Mouse (Mus musculus): ENCODE results near the gene Olfr328. TPM values are rescaled to one million over a fixed set of nuclear protein-coding genes. Genes with fewer than 3 reads are reported as not detected.

The Olfr328 gene
- polyA plus RNA-seq, 1 experiment from 2014 or later = not detected

DNA sequence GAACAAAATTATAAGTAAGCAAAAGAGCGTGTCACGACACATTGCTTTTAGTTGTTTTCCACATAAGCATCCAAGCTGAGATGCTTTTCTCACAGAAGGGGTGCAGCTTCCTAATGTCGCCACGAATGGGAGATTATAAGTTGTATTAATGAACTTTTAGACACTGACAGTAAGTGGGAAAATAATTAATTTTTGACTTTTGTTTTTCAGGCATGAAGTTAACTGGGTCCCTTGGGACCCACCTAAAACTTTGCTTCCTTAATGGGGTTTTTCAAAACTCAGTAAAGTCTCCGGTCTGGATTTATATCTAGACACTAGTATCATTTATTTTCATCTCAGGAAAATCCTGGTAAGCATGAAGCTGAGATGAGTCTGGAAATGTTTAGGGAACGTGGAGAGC lies 39.4 kb upstream of the Olfr328 start, which contains the start of gene Olfr324:
Gene Olfr324, plus strand, starts transcription at position 301 of the 400 bp plus-strand sequence.
- Histone ChIP-seq H3K27ac (replicated peaks) (no peak within 1 kb of the TSS), H3K4me1 (replicated peaks; ENCODE audit: control insufficient read depth, insufficient read depth) (no peaks in the 10 kb centered on the region), H3K9me3 (ENCODE audit: control insufficient read depth, low read length) (no peaks in the 10 kb centered on the region), H3K4me3 (ENCODE audit: low read depth, low read length) (no peak within 1 kb of the TSS), H3K36me3 (ENCODE audit: control insufficient read depth, insufficient read depth, low read length) (no peaks in the 10 kb centered on the region), H3K9ac (ENCODE audit: low read length) (no peak within 1 kb of the TSS), H3K4me2 (replicated peaks; ENCODE audit: low read depth) (no peak within 1 kb of the TSS), H3K27me3 (ENCODE audit: control insufficient read depth, insufficient read depth, low read length) (no peaks in the 10 kb centered on the region)
- 76% methylated on average over 6 of the region's 6 CpGs for WGBS
- TF ChIP-seq CTCF (IDR thresholded peaks at IDR 0.05; ENCODE audit: low read depth) (no peak), EP300 (optimal IDR thresholded peaks at IDR 0.05) (no peak)
- no peak for DNase-seq (ENCODE audit: low spot score)
- ATAC-seq (ENCODE audit: low FRiP score, low TSS enrichment) = no peak

DNA sequence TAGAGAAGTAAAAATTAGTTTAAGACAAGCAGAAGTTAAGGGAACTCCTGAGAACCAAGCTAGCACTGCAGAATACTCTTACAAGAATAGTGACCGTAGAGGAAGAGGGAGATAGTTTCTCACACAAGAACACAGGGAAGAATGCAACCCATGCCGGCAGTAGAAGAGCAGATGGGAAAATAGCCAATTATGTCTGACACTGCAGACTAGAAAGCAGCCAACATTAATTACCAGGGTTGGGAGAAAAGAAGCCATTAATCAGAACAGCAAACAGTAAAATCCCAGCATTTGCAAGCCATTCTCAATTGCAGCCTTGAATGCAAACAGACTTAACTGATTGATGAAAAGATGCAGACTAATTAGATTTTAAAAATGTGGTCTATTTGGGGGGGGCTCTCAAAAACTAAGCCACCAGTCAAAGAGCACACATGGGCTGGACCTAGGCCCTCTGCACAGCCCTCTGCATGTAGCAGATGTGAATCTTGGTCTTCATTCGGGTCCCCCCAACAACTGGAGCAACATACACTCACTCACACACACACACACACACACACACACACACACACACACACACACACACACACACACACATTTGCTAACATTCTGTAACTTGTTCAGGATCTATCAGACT lies 33.3 kb upstream of the Olfr328 start:
- no peaks in the 10 kb centered on the region for H3K27me3 ChIP-seq (ENCODE audit: control insufficient read depth, insufficient read depth, low read length)
- DNase-seq (ENCODE audit: low spot score) (no peak), ATAC-seq (ENCODE audit: low FRiP score, low TSS enrichment) (no peak)
- H3K9ac ChIP-seq (ENCODE audit: low read length) = no peak overlapping the region
- no peak overlapping the region for H3K4me2 ChIP-seq (replicated peaks; ENCODE audit: low read depth)
- TF ChIP-seq EP300 (optimal IDR thresholded peaks at IDR 0.05) (no peak), CTCF (IDR thresholded peaks at IDR 0.05; ENCODE audit: low read depth) (no peak)
- H3K4me3 ChIP-seq (ENCODE audit: low read depth, low read length) = no peak overlapping the region
- 55% methylated on average over 3 of the region's 3 CpGs for WGBS
- no peak overlapping the region for H3K27ac ChIP-seq (replicated peaks)
- no peaks in the 10 kb centered on the region for H3K4me1 ChIP-seq (replicated peaks; ENCODE audit: control insufficient read depth, insufficient read depth)
- H3K9me3 ChIP-seq (ENCODE audit: control insufficient read depth, low read length) = no peaks in the 10 kb centered on the region
- H3K36me3 ChIP-seq (ENCODE audit: control insufficient read depth, insufficient read depth, low read length) = no peaks in the 10 kb centered on the region

DNA sequence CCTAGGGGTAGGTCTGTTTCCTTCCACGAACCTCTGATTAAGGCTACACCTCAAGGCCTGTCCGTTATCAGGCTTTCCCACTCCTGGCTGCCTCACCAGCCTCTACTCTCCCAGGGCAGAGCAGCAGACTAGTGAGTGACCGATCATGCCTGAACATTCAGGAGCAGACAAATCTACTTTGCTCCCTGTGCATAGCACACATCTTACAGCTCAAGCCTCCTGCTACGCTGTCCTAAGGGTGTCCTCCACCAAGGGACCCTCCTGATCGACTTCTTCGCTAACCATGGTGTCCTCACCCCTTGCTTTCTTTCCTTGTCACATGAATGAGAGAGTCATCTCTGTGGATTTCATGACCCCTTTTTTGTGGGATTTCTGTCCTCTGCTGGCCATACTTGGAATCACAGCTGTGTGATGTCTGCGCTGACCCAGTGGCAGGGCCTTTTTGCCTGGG lies 32.5 kb upstream of the Olfr328 start:
- 74% methylated on average over 7 of the region's 7 CpGs for WGBS
- Histone ChIP-seq H3K4me3 (ENCODE audit: low read depth, low read length) (no peak overlapping the region), H3K4me2 (replicated peaks; ENCODE audit: low read depth) (no peak overlapping the region), H3K36me3 (ENCODE audit: control insufficient read depth, insufficient read depth, low read length) (no peaks in the 10 kb centered on the region), H3K27ac (replicated peaks) (no peak overlapping the region), H3K9ac (ENCODE audit: low read length) (no peak overlapping the region), H3K4me1 (replicated peaks; ENCODE audit: control insufficient read depth, insufficient read depth) (no peaks in the 10 kb centered on the region), H3K9me3 (ENCODE audit: control insufficient read depth, low read length) (no peaks in the 10 kb centered on the region), H3K27me3 (ENCODE audit: control insufficient read depth, insufficient read depth, low read length) (no peaks in the 10 kb centered on the region)
- TF ChIP-seq EP300 (optimal IDR thresholded peaks at IDR 0.05) = no peak
- TF ChIP-seq CTCF (IDR thresholded peaks at IDR 0.05; ENCODE audit: low read depth) = peak; percentile 82
- DNase-seq (ENCODE audit: low spot score) = no peak
- no peak for ATAC-seq (ENCODE audit: low FRiP score, low TSS enrichment)

DNA sequence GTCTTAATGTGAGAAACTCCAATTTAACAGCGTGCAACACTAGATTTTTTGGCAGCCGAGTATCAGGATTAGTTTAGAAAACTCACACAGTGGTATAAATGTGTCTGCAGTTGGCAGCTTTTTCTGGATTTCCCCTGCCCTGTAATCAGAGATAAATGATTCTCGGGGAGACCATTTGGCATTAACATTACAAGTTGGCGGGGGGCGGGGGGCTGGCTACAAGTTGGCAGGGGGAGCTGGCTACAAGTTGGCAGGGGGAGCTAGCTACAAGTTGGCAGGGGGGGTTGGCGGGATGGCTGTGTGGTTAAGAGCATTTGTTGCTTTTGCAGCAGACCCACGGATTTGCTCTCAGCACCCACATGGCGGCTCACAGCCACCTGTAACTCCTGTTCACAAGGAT lies 23.2 kb upstream of the Olfr328 start:
- H3K4me1 ChIP-seq (replicated peaks; ENCODE audit: control insufficient read depth, insufficient read depth) = no peaks in the 10 kb centered on the region
- no peaks in the 10 kb centered on the region for H3K9me3 ChIP-seq (ENCODE audit: control insufficient read depth, low read length)
- no peak for ATAC-seq (ENCODE audit: low FRiP score, low TSS enrichment)
- no peak overlapping the region for H3K4me3 ChIP-seq (ENCODE audit: low read depth, low read length)
- no peak overlapping the region for H3K9ac ChIP-seq (ENCODE audit: low read length)
- H3K36me3 ChIP-seq (ENCODE audit: control insufficient read depth, insufficient read depth, low read length) = no peaks in the 10 kb centered on the region
- no peak overlapping the region for H3K27ac ChIP-seq (replicated peaks)
- no peaks in the 10 kb centered on the region for H3K27me3 ChIP-seq (ENCODE audit: control insufficient read depth, insufficient read depth, low read length)
- DNase-seq (ENCODE audit: low spot score) = no peak
- 66% methylated on average over 8 of the region's 8 CpGs for WGBS
- no peak for TF ChIP-seq EP300 (optimal IDR thresholded peaks at IDR 0.05)
- TF ChIP-seq CTCF (IDR thresholded peaks at IDR 0.05; ENCODE audit: low read depth) = no peak
- H3K4me2 ChIP-seq (replicated peaks; ENCODE audit: low read depth) = no peak overlapping the region

DNA sequence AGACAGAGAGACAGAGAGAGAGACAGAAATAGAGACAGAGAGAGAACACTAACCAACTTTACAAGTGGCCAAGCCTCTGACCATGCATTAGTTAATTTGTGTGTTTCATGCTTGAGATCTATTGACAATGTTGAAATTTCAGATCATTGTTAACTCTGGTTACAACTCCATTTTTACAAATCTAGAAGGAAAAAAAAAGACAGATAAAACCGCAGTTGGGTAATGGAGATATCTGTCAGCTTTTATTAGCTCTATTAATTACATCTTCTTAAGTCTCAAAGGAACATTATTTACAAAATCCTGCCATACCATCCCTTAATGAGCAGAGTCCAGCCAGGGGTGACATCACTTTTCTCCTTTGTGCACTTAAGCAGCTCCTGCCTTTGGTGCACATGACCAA lies 22.0 kb upstream of the Olfr328 start, which contains the start of gene Olfr325:
Gene Olfr325, plus strand, starts transcription at position 301 of the 400 bp plus-strand sequence.
- Histone ChIP-seq H3K4me1 (replicated peaks; ENCODE audit: control insufficient read depth, insufficient read depth) (no peaks in the 10 kb centered on the region), H3K9me3 (ENCODE audit: control insufficient read depth, low read length) (no peaks in the 10 kb centered on the region), H3K4me2 (replicated peaks; ENCODE audit: low read depth) (no peak within 1 kb of the TSS), H3K9ac (ENCODE audit: low read length) (no peak within 1 kb of the TSS), H3K4me3 (ENCODE audit: low read depth, low read length) (no peak within 1 kb of the TSS), H3K36me3 (ENCODE audit: control insufficient read depth, insufficient read depth, low read length) (no peaks in the 10 kb centered on the region), H3K27me3 (ENCODE audit: control insufficient read depth, insufficient read depth, low read length) (no peaks in the 10 kb centered on the region), H3K27ac (replicated peaks) (no peak within 1 kb of the TSS)
- WGBS = 63% methylated on average over 1 of the region's 1 CpGs
- DNase-seq (ENCODE audit: low spot score) (no peak), ATAC-seq (ENCODE audit: low FRiP score, low TSS enrichment) (no peak)
- no peak for TF ChIP-seq EP300 (optimal IDR thresholded peaks at IDR 0.05)
- TF ChIP-seq CTCF (IDR thresholded peaks at IDR 0.05; ENCODE audit: low read depth) = no peak

DNA sequence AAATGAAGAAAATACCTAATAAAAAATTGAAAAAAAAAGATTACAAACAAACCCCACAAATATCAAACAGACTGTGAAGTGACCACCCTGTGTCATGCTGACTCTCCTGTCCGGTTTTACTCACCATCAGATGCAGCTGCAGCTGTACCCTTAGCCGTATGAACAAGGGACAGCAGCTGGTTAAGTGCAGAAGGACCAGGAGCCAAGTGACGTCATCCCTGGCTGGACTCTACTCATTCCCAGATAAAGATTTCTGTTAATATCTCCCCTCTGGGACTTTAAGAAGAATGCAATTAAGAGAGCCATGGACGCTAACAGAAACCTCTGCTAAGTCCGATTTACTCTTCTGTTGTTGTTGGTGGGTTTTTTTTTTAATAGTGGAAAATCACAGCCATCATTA lies 15.0 kb upstream of the Olfr328 start, which contains the start of gene Olfr224:
Gene Olfr224, minus strand, starts transcription at position 149 of the 400 bp plus-strand sequence.
- no peaks in the 10 kb centered on the region for H3K36me3 ChIP-seq (ENCODE audit: control insufficient read depth, insufficient read depth, low read length)
- H3K9ac ChIP-seq (ENCODE audit: low read length) = no peak within 1 kb of the TSS
- TF ChIP-seq CTCF (IDR thresholded peaks at IDR 0.05; ENCODE audit: low read depth) (no peak), EP300 (optimal IDR thresholded peaks at IDR 0.05) (no peak)
- no peaks in the 10 kb centered on the region for H3K9me3 ChIP-seq (ENCODE audit: control insufficient read depth, low read length)
- WGBS = 59% methylated on average over 5 of the region's 5 CpGs
- no peak within 1 kb of the TSS for H3K4me3 ChIP-seq (ENCODE audit: low read depth, low read length)
- H3K4me2 ChIP-seq (replicated peaks; ENCODE audit: low read depth) = no peak within 1 kb of the TSS
- no peak for ATAC-seq (ENCODE audit: low FRiP score, low TSS enrichment)
- no peaks in the 10 kb centered on the region for H3K4me1 ChIP-seq (replicated peaks; ENCODE audit: control insufficient read depth, insufficient read depth)
- DNase-seq (ENCODE audit: low spot score) = no peak
- H3K27me3 ChIP-seq (ENCODE audit: control insufficient read depth, insufficient read depth, low read length) = no peaks in the 10 kb centered on the region
- H3K27ac ChIP-seq (replicated peaks) = no peak within 1 kb of the TSS
